Mouse (Mus musculus) thymus, postnatal 10 days (tissue): ENCODE results near the gene Adam12.

Experiments used
- DNase-seq, 2 experiments: peaks; one replicate each; pipeline ENCODE4 v3.0.0; 2021; ENCODE audit warnings: low spot score in 2 of 2

Gene Adam12

GRCm38 (mm10) chr7:134231378-134232346 lies at the start of gene Adam12:
Adam12 (minus strand) TSS chr7:134232146.
- DNase-seq: peak; percentile 52 to 53

GRCm38 (mm10) chr7:134272956-134273355 lies 41.0 kb upstream of the Adam12 start:
- no peak for DNase-seq

GRCm38 (mm10) chr7:134272421-134272820 lies 40.5 kb upstream of the Adam12 start:
- DNase-seq: no peak

- DNase-seq: no peak
These were observed 33.8 kb upstream of the Adam12 start for GRCm38 (mm10) chr7:134265783-134266182.

GRCm38 (mm10) chr7:134263146-134263906 lies 31.4 kb upstream of the Adam12 start:
- peak; percentile 73 to 85 for DNase-seq

- DNase-seq: no peak
These were observed 29.2 kb upstream of the Adam12 start for GRCm38 (mm10) chr7:134261003-134261701.

GRCm38 (mm10) chr7:134250273-134250870 lies 18.4 kb upstream of the Adam12 start:
- no peak for DNase-seq

GRCm38 (mm10) chr7:134248041-134248440 lies 16.1 kb upstream of the Adam12 start:
- no peak for DNase-seq

- DNase-seq: no peak
These were observed 14.7 kb upstream of the Adam12 start for GRCm38 (mm10) chr7:134246624-134247023.

GRCm38 (mm10) chr7:134242773-134243172 lies 10.8 kb upstream of the Adam12 start:
- no peak for DNase-seq

- no peak for DNase-seq
These were observed 9.3 kb upstream of the Adam12 start for GRCm38 (mm10) chr7:134241212-134241611.

- no peak for DNase-seq
These were observed 8.6 kb upstream of the Adam12 start for GRCm38 (mm10) chr7:134240579-134240978.

- no peak for DNase-seq
These were observed 6.9 kb upstream of the Adam12 start for GRCm38 (mm10) chr7:134238863-134239262.

- no peak for DNase-seq
These were observed 5.4 kb upstream of the Adam12 start for GRCm38 (mm10) chr7:134237356-134237755.

GRCm38 (mm10) chr7:134236727-134237126 lies 4.8 kb upstream of the Adam12 start:
- DNase-seq: no peak

- no peak for DNase-seq
These were observed 3.6 kb upstream of the Adam12 start for GRCm38 (mm10) chr7:134235552-134235951.

- DNase-seq: no peak
These were observed 1.2 kb downstream of the Adam12 start for GRCm38 (mm10) chr7:134230708-134231107.

- DNase-seq: no peak
These were observed 2.0 kb downstream of the Adam12 start for GRCm38 (mm10) chr7:134229899-134230298.

- no peak for DNase-seq
These were observed 4.0 kb downstream of the Adam12 start for GRCm38 (mm10) chr7:134227773-134228455.

GRCm38 (mm10) chr7:134227101-134227500 lies 4.8 kb downstream of the Adam12 start:
- DNase-seq: no peak

GRCm38 (mm10) chr7:134226231-134226630 lies 5.7 kb downstream of the Adam12 start:
- no peak for DNase-seq
